Comparison of ENCODE assay signal across 18 mouse cellular contexts in genomic region chr7:142479886-142480285, GRCm38 (mm10). TPM values are rescaled to one million over a fixed set of nuclear protein-coding genes. Genes with fewer than 3 reads are reported as not detected.
DNase-seq lines count a peak whose midpoint lies in the region; ATAC-seq and TF ChIP-seq lines count a peak whose summit lies in the region.
"Had no signal": no experiment of that assay in that cellular context is flagged by ENCODE, and none has a peak within 500 bp of the region (broad histone marks: within the 10 kb centered on the region; RNA-seq: fewer than 3 reads in every experiment).

No protein-coding gene starts in this region.

- peak; percentile 93 for DNase-seq in heart, adult 11 months
- no peak for DNase-seq in heart, postnatal 10 days
- no peak for DNase-seq in kidney, adult 11 months
- DNase-seq in urinary bladder, adult 18-20 months (ENCODE audit: low spot score in 2 of 2): no peak
- no peak for DNase-seq in left cerebral cortex, adult 18-20 months (ENCODE audit: low spot score in 2 of 2)
- DNase-seq: adrenal gland, postnatal 14 days; cerebellum, postnatal 10 days; gastrocnemius, postnatal 14 days; kidney, postnatal 4 days; liver, embryonic 13.5 days had no signal

- H3K27ac ChIP-seq in kidney, embryonic 16.5 days (ENCODE audit: low read length): peak overlapping the region; percentile 35; the same call in 1 of the 2 replicates
- H3K27ac ChIP-seq in heart, embryonic 15.5 days: peak overlapping the region; percentile 96
- H3K27ac ChIP-seq: hindbrain, postnatal 0 days; liver, embryonic 13.5 days had no signal

- no peak for ATAC-seq in kidney, embryonic 16.5 days (ENCODE audit: low FRiP score, low TSS enrichment)
- no peak for ATAC-seq in heart, embryonic 15.5 days (replicated peaks; ENCODE audit: insufficient number of reproducible peaks, insufficient read depth, low FRiP score, low read depth)
- ATAC-seq: forebrain, embryonic 16.5 days; hindbrain, postnatal 0 days had no signal

- H3K4me3 ChIP-seq in kidney, embryonic 16.5 days (ENCODE audit: low read length): no peak overlapping the region
- H3K4me3 ChIP-seq in heart, embryonic 15.5 days: no peak overlapping the region
- H3K4me3 ChIP-seq in myocyte: no peak overlapping the region
- H3K4me3 ChIP-seq: liver, embryonic 13.5 days had no signal

- no peak overlapping the region for H3K4me2 ChIP-seq in kidney, embryonic 16.5 days (replicated peaks; ENCODE audit: low read depth, low read length)
- H3K4me2 ChIP-seq in heart, embryonic 15.5 days: no peak overlapping the region
- peak overlapping the region; percentile 94 for H3K4me2 ChIP-seq in myocyte (ENCODE audit: low read depth)
- H3K4me2 ChIP-seq: liver, embryonic 13.5 days had no signal

- peaks cover 5% of the 10 kb centered on the region; the same call in 1 of the 2 replicates for H3K36me3 ChIP-seq in kidney, embryonic 16.5 days (ENCODE audit: insufficient read depth, low read length)
- no peaks in the 10 kb centered on the region for H3K36me3 ChIP-seq in heart, embryonic 15.5 days
- peaks cover 11% of the 10 kb centered on the region for H3K36me3 ChIP-seq in myocyte (ENCODE audit: control insufficient read depth, insufficient read depth)
- H3K36me3 ChIP-seq: liver, embryonic 13.5 days had no signal

- intact Hi-C loops in heart, postnatal 10 days (cut with DNase I): loop anchor here (2.0 to 5.0 kb wide), 2 partner anchors 43 to 192 kb away; no protein-coding TSS in a partner anchor

- peaks cover 71% of the 10 kb centered on the region for H3K79me2 ChIP-seq in myocyte (ENCODE audit: control insufficient read depth, insufficient read depth)

- no peaks in the 10 kb centered on the region for H3K27me3 ChIP-seq in kidney, embryonic 16.5 days (ENCODE audit: insufficient read depth, low read length)
- H3K27me3 ChIP-seq in heart, embryonic 15.5 days: no peaks in the 10 kb centered on the region
- H3K27me3 ChIP-seq in myocyte (ENCODE audit: control insufficient read depth, insufficient read depth, insufficient read length): no peaks in the 10 kb centered on the region

- H3K9ac ChIP-seq in kidney, embryonic 16.5 days (replicated peaks; ENCODE audit: low read length): no peak overlapping the region
- H3K9ac ChIP-seq in heart, embryonic 15.5 days: no peak overlapping the region
- H3K9ac ChIP-seq: liver, embryonic 13.5 days had no signal

- no peak overlapping the region for H3ac ChIP-seq in myocyte (ENCODE audit: control insufficient read depth, insufficient read length)

- 89% methylated on average over 3 of the region's 3 CpGs for WGBS in kidney, embryonic 16.5 days
- WGBS in heart, embryonic 15.5 days: 94% methylated on average over 3 of the region's 3 CpGs

- H3K9me3 ChIP-seq in kidney, embryonic 16.5 days (ENCODE audit: low read length): no peaks in the 10 kb centered on the region
- no peaks in the 10 kb centered on the region for H3K9me3 ChIP-seq in heart, embryonic 15.5 days (replicated peaks)
- H3K9me3 ChIP-seq: liver, embryonic 13.5 days had no signal

- H3K4me1 ChIP-seq in kidney, embryonic 16.5 days (ENCODE audit: insufficient read depth, low read length): peaks cover 61% of the 10 kb centered on the region
- H3K4me1 ChIP-seq in heart, embryonic 15.5 days (replicated peaks): peaks cover 93% of the 10 kb centered on the region

- TF ChIP-seq POLR2A in myocyte (IDR thresholded peaks at IDR 0.05; ENCODE audit: insufficient read length, low read depth): no peak

TF ChIP-seq in myocyte, 11 proteins besides CTCF, POLR2A, EP300 and RAD21:
- TF ChIP-seq POLR2AphosphoS2 (IDR thresholded peaks at IDR 0.05; ENCODE audit: insufficient read length, low read depth): peak; percentile 42
- no peak for TF ChIP-seq REST (IDR thresholded peaks at IDR 0.05; ENCODE audit: insufficient read depth, insufficient read length)

RNA-seq across cellular contexts. Expression of gene Tnnt3, which starts 18.8 kb away (rescaled TPM):
- 1 to 10 TPM in 1 of 2 experiments, under 1 TPM in 1; 0.67 to 1.8 TPM for total RNA-seq in heart, postnatal 10 days (2021)
- 14.2 and 17.2 TPM in 2 replicates for polyA plus RNA-seq in kidney, embryonic 16.5 days (2015; fragmentation: Nextera tagmentation; extraction: Ambion mirVana)
- polyA plus RNA-seq in heart, embryonic 15.5 days (2015; fragmentation: Nextera tagmentation; extraction: Ambion mirVana): 4.6 and 4.8 TPM in 2 replicates
- 2,107 TPM for polyA plus RNA-seq in myocyte (2012; fragmentation: generic; extraction: Trizol)
- not detected for total RNA-seq in left cerebral cortex, adult 18-20 months (2021)
- total RNA-seq: megakaryocyte progenitor cell, adult 5-6 weeks had no signal

RNA-seq across cellular contexts. Expression of gene Lsp1, which starts 19.3 kb away (rescaled TPM):
- 100 to 1,000 TPM; 111 to 116 TPM for total RNA-seq in heart, postnatal 10 days (2021)
- 141 and 156 TPM in 2 replicates for polyA plus RNA-seq in kidney, embryonic 16.5 days (2015; fragmentation: Nextera tagmentation; extraction: Ambion mirVana)
- polyA plus RNA-seq in heart, embryonic 15.5 days (2015; fragmentation: Nextera tagmentation; extraction: Ambion mirVana): 49.6 and 83.5 TPM in 2 replicates
- polyA plus RNA-seq in myocyte (2012; fragmentation: generic; extraction: Trizol): 298 TPM
- 1 to 10 TPM; 4.2 to 5.7 TPM for total RNA-seq in left cerebral cortex, adult 18-20 months (2021)

RNA-seq across cellular contexts. Expression of gene Tnni2, which starts 38.3 kb away (rescaled TPM):
- 1 to 10 TPM; 1.9 to 4.3 TPM for total RNA-seq in heart, postnatal 10 days (2021)
- 11.9 and 12.0 TPM in 2 replicates for polyA plus RNA-seq in kidney, embryonic 16.5 days (2015; fragmentation: Nextera tagmentation; extraction: Ambion mirVana)
- 16.8 and 16.9 TPM in 2 replicates for polyA plus RNA-seq in heart, embryonic 15.5 days (2015; fragmentation: Nextera tagmentation; extraction: Ambion mirVana)
- 3,238 TPM for polyA plus RNA-seq in myocyte (2012; fragmentation: generic; extraction: Trizol)
- under 1 TPM in 1 of 2 experiments, not detected in 1; 0.44 TPM for total RNA-seq in left cerebral cortex, adult 18-20 months (2021)
- polyA plus RNA-seq: forebrain, embryonic 16.5 days had no signal

RNA-seq across cellular contexts. Expression of gene Syt8, which starts 45.2 kb away (rescaled TPM):
- total RNA-seq in heart, postnatal 10 days (2021): not detected
- 2.3 and 4.0 TPM in 2 replicates for polyA plus RNA-seq in kidney, embryonic 16.5 days (2015; fragmentation: Nextera tagmentation; extraction: Ambion mirVana)
- 0.48 and 1.7 TPM in 2 replicates for polyA plus RNA-seq in heart, embryonic 15.5 days (2015; fragmentation: Nextera tagmentation; extraction: Ambion mirVana)
- 14.5 TPM for polyA plus RNA-seq in myocyte (2012; fragmentation: generic; extraction: Trizol)
- not detected for total RNA-seq in left cerebral cortex, adult 18-20 months (2021)
- total RNA-seq: adrenal gland, postnatal 14 days; gastrocnemius, postnatal 14 days; hindbrain, postnatal 0 days; left cerebral cortex, adult 8-10 months; megakaryocyte progenitor cell, adult 5-6 weeks had no signal
- polyA plus RNA-seq: embryonic facial prominence, embryonic 11.5 days; forebrain, embryonic 16.5 days; hindbrain, postnatal 0 days; liver, embryonic 13.5 days had no signal

RNA-seq across cellular contexts. Expression of gene Mrpl23, which starts 52.6 kb away (rescaled TPM):
- total RNA-seq in heart, postnatal 10 days (2021): 10 to 100 TPM in 1 of 2 experiments, 1 to 10 TPM in 1; 4.1 to 19.3 TPM
- 24.4 and 24.6 TPM in 2 replicates for polyA plus RNA-seq in kidney, embryonic 16.5 days (2015; fragmentation: Nextera tagmentation; extraction: Ambion mirVana)
- polyA plus RNA-seq in heart, embryonic 15.5 days (2015; fragmentation: Nextera tagmentation; extraction: Ambion mirVana): 17.0 and 18.7 TPM in 2 replicates
- polyA plus RNA-seq in myocyte (2012; fragmentation: generic; extraction: Trizol): 73.3 TPM
- total RNA-seq in left cerebral cortex, adult 18-20 months (2021): 1 to 10 TPM; 3.1 to 5.9 TPM

Comparison
In these comparisons a context has a peak if more than half of its experiments do, and no peak if none do; other contexts are left out.
1. RNA of gene Tnnt3, which starts 18.8 kb away (polyA plus RNA-seq): 2,107 TPM in myocyte (single experiment); 14.2 to 17.2 TPM in kidney, embryonic 16.5 days and 4.6 to 4.8 TPM in heart, embryonic 15.5 days; every median in the first group is over 100 times any median in the second.
2. RNA of gene Tnni2, which starts 38.3 kb away (polyA plus RNA-seq): 3,238 TPM in myocyte (single experiment); 16.8 to 16.9 TPM in heart, embryonic 15.5 days and 11.9 to 12.0 TPM in kidney, embryonic 16.5 days; every median in the first group is over 100 times any median in the second.